Mouse (Mus musculus): Measurements from ENCODE around the gene Hist1h2ab.

- TF ChIP-seq EP300 (optimal IDR thresholded peaks at IDR 0.05) (no peak), CTCF (IDR thresholded peaks at IDR 0.05; ENCODE audit: low read depth) (no peak)
Measured at GRCm38 (mm10) chr13:23728472-23729191, 22.3 kb upstream of the Hist1h2ab start.

Measured in stomach, postnatal 0 days (tissue).